Mouse (Mus musculus) splenic B cell, adult 2 months (primary cell): Measurements from ENCODE around the gene Yy1.

Experiments used
- DNase-seq: peaks from one replicate; pipeline ENCODE4 v3.0.0-alpha.2; 2011; ENCODE audit warnings: low read depth, low spot score
- H3K27me3 ChIP-seq: 2 replicates; pipeline ENCODE4 v1.6.1; 2012; ENCODE audit warnings: mild to moderate bottlenecking, low read length, moderate library complexity, mixed read lengths; ENCODE audit not compliant: control insufficient read depth, poor library complexity, insufficient read depth, severe bottlenecking
- H3K36me3 ChIP-seq: 2 replicates; pipeline ENCODE4 v1.6.1; 2012; ENCODE audit warnings: mild to moderate bottlenecking, low read length, moderate library complexity, mixed read lengths; ENCODE audit not compliant: control insufficient read depth, poor library complexity, insufficient read depth, severe bottlenecking

The Yy1 gene

DNA sequence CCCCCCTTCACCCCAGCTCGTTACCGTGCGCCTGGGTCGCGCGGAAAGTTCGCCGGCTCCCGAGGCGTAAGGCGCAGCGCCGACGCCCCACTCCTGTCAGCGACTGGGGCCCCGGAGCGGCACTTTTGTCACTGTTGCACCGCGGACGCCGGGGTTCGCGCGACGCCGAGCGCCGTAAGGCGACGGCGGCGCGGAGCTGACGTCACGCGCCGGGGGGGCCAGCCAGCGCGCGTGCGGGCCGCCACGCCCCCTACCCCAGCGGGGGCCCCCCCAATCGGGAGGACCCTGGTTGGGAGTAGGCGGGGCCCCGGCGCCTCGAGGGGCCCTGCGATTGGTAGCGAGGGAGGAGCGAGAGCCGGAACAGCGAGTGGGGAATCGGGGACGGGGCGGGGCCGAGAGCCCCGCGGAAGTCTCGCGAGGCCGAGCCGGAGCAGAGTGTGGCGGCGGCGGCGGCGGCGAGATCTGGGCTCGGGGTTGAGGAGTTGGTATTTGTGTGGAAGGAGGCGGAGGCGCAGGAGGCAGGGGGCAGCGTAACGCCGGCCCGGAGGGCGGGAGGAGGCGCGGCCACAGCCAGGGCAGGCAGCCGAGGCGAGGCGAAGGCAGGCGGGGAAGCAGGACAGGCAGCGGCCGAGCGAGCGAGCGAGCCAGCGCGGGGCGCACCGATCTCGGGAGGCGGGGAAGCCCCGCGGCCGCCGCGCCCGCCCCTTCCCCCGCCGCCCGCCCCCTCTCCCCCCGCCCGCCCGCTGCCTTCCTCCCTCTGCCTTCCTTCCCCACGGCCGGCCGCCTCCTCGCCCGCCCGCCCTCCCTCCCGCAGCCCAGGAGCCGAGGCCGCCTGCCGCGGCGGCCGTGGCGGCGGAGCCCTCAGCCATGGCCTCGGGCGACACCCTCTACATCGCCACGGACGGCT lies at the start of gene Yy1:
Yy1 (plus strand) TSS at position 428 of the 907 bp plus-strand sequence.
- no peaks in the 10 kb centered on the region for H3K36me3 ChIP-seq
- DNase-seq, result peak; percentile 99
- H3K27me3 ChIP-seq, result no peaks in the 10 kb centered on the region

DNA sequence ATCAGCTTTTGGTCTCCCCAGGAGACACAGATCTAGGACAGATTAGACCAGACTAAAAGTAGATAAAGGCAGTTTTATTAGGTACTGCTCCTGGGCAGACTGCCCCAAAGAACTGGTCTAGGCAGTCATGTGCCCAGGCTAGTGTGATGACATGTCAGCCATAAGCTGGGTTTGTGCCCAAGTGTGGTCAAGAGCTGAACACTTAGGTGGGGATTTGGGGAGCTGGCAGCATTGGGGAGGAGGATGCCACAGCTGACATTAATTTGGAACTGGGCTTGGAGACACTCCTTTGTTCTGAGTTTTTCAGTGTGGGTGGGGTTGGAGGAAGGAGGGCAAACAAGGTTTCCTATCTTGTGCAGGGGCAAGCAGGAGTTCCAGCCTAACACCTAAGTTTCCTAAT lies 46.8 kb upstream of the Yy1 start:
- H3K27me3 ChIP-seq, result no peaks in the 10 kb centered on the region; the same call in none of the 2 replicates
- no peaks in the 10 kb centered on the region for H3K36me3 ChIP-seq
- DNase-seq, result no peak

DNA sequence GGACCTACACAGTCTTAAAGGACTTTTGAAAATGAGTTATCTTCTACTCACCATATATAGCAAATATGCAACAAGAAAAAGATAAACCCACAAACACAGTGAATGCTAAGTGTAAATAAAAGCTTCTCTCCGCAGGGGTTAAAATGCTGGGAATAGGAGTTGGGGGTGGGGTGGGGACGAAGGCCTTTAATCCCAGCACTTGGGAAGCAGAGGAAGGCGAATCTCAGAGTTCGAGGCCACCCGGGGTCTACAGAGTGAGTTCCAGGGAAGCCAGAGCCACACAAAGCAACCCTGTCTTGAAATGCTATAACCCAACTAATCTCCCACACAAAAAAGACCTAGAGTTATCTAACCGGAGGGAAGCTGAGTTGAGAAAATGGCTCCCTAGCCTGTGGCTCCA lies 43.8 kb upstream of the Yy1 start:
- Histone ChIP-seq H3K27me3 (no peaks in the 10 kb centered on the region; the same call in 1 of the 2 replicates), H3K36me3 (no peaks in the 10 kb centered on the region)
- no peak for DNase-seq

DNA sequence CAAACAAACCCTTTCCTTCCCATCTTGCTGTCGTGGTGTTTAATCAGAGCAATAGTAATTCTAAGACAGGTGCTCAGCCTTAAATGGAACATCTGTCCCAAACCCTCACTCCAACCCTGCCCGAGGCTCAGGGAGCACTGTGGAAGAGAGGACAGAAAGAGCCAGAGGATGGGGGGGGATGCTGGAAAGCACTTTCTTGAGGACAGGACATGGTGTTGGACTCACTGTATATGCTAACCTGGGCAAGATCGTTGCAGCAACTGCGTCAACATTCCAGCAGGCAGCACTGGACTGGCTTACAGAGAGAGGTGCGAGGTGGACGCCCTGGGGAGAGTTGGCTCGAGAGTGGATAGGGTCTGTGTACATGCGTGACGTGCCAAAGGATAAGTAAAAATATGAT lies 43.3 kb upstream of the Yy1 start:
- Histone ChIP-seq H3K36me3 (no peaks in the 10 kb centered on the region), H3K27me3 (no peaks in the 10 kb centered on the region; the same call in 1 of the 2 replicates)
- DNase-seq, result no peak

DNA sequence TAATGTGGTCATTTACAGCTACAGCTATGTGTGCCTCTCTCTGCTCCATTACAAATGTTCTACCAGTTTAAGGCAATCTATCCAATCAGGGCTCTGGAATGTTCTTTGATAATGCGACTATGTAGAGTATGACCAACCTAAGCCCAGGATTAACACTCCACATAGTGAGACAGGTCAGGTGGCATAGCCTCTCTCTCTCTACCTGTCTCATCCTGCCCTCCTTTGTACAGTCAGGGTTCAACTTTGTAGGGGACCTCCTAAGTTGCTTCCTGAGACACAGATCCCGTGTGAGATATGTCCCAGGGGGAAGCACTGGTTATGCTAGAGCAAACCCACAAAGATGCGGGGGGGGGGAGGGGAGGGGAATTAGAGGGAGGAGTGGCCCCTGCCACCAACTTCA lies 42.5 kb upstream of the Yy1 start:
- Histone ChIP-seq H3K27me3 (no peaks in the 10 kb centered on the region; the same call in 1 of the 2 replicates), H3K36me3 (no peaks in the 10 kb centered on the region)
- no peak for DNase-seq

DNA sequence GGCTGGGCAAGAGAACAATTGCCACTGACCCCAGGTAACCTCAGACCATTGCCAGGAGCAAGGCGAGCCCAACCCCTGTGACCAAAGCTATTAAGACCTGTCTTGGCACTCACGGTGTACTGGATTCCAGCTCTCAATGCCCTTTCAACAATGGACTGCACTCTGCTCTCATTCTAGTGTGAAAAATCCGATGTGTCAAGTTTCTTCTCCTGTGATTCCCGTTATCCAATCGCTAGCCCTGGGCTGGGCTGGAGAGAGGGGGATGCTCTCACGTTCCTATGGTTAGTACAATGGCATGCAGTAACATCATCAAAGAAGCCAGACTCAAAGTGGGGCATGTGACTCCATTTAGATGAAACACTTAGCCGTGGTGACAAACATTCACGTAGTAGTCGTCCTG lies 41.0 kb upstream of the Yy1 start:
- no peaks in the 10 kb centered on the region for H3K36me3 ChIP-seq
- no peaks in the 10 kb centered on the region for H3K27me3 ChIP-seq
- no peak for DNase-seq

DNA sequence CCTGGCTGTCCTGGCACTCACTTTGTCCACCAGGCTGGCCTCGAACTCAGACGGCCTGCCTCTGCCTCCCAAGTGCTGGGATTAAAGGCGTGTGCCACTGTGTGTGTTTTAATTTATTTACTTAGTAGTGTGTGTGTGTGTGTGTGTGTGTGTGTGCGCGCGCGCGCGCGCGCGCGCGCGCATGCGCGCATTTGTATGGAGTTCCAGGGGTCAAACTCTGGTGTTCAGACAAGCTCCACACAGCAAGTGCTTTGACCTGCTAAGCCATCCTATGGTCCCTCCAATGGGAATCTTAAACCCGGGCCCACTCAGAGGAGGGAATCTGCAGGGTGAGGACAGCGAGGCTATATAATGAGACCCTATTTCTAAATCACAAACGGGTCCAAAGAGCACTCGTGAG lies 37.6 kb upstream of the Yy1 start:
- Histone ChIP-seq H3K36me3 (no peaks in the 10 kb centered on the region), H3K27me3 (no peaks in the 10 kb centered on the region)

DNA sequence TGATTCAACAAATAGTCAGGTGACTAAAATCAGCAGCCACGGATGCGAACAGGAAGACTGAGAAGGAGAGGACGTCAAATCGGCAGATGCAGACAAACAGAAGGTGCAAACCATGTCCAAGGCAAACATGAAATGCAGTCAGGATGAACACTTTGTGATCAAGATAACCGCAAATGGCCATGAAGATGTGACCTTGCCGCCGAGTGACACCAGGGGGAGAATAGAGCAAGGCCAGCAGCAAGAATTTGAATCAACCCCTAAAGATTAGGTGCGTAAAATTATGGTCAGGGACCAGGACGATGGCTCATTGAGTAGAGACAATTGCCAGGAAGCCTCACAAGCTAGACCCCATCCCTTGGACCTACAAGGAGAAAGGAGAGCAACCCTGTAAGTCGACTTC lies 36.2 kb upstream of the Yy1 start:
- Histone ChIP-seq H3K27me3 (no peaks in the 10 kb centered on the region), H3K36me3 (no peaks in the 10 kb centered on the region)
- DNase-seq, result peak; percentile 8

More for the DNA sequence above, 37.6 kb upstream of the Yy1 start:
- DNase-seq, result no peak

DNA sequence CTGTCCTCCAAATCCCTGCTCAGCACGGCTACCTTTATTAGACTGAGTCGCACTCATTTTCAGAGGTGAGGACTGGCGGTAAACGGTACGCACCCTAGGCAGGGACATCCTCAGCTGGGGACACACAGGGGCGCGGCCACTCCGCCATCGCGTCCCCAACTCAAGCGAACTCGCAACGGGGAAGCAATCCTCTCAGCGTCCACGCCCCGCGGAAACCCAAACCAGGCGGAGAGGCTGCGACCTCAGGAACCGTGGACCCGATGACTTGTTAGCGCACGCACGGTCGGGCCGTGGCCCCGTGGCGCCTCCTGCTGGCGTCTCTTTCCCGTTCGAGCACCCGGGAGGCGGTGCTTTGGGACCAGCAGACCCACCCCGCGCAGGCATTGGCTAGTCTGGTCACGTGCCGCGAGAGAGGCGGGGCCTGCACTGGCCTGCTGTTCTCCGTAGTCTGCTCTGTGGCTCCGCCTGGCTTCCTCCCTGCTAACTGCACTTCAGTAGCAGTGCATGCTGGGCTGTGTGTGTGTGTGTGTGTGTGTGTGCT lies 35.0 kb upstream of the Yy1 start:
- Histone ChIP-seq H3K36me3 (no peaks in the 10 kb centered on the region), H3K27me3 (no peaks in the 10 kb centered on the region)
- DNase-seq, result peak; percentile 99

DNA sequence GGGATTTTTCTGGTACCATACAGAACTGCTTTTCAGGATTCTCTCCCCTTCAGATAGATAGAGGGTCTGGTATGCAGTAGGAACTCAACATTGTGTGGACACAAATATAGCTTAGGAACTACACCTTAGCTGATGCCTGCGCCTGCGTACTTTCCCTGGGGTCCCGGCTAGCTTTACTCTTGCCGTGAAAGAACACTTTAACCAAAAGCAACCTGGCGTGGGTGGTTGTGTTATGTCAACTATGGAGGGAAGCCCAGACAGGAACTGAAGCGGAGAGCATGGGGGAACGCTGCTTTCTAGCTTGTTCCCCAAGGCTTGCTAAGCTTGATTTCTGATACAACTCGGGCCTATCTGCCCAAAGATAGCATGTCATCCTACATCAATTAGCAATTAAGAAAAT lies 34.5 kb upstream of the Yy1 start:
- no peaks in the 10 kb centered on the region for H3K27me3 ChIP-seq
- DNase-seq, result no peak
- H3K36me3 ChIP-seq, result no peaks in the 10 kb centered on the region

DNA sequence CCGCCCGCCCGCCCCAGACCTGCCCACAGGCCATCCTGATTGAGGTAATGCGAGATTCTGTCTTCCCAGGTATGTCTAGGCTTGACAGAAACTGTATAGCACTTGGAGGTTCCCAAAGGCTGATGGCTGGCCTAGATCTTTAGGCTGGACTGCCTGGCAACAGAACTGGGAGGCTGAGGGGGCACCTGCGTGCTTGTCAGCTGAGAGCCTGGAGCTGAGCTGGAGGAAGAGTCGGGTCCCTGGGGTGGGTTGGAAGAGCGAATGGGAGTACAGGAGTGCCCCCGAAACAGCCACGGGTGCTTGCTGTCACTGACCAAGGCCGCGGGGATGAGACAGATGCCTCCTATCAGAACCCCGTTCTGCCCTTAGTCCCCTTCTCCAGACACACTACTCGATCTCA lies 34.1 kb upstream of the Yy1 start:
- Histone ChIP-seq H3K36me3 (no peaks in the 10 kb centered on the region), H3K27me3 (no peaks in the 10 kb centered on the region)
- DNase-seq, result no peak

DNA sequence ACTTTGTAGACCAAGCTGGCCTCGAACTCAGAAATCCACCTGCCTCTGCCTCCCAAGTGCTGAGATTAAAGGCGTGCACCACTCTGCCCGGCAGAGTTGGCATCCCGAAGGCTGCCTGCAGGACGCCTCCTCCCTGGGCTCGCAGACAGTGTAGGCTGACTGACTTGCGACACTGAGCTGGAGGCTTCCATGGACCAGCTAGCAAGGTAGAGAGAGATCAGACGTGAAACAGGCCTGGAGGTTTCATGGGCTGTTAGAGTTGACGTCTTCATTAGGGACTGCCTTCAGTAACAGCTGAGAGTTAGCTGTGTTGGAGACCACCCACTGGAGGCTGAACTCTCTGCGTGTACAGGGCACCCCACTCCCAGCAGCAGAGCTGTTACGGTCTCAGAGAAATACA lies 33.5 kb upstream of the Yy1 start:
- DNase-seq, result no peak
- H3K36me3 ChIP-seq, result no peaks in the 10 kb centered on the region
- no peaks in the 10 kb centered on the region for H3K27me3 ChIP-seq

DNA sequence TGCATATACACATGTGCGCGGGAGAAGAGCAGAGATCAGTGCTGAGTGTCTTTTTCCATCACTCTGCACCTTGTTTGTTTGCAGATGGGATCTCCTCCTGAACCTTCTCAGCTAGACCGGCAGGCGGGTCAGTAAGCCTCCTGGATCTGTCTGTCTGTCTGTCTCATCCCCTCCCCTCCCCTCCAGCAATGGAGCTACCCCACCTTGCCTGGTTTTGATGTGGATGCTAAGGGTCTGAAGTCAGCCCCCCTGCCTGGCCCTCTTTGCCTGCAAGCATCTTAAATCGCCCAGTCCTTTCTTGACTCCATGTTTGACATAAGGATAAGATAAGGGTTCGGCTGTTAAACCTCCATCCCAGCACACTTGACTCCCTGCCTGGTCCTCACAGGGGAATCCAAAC lies 32.8 kb upstream of the Yy1 start:
- no peaks in the 10 kb centered on the region for H3K27me3 ChIP-seq
- H3K36me3 ChIP-seq, result no peaks in the 10 kb centered on the region
- DNase-seq, result no peak

DNA sequence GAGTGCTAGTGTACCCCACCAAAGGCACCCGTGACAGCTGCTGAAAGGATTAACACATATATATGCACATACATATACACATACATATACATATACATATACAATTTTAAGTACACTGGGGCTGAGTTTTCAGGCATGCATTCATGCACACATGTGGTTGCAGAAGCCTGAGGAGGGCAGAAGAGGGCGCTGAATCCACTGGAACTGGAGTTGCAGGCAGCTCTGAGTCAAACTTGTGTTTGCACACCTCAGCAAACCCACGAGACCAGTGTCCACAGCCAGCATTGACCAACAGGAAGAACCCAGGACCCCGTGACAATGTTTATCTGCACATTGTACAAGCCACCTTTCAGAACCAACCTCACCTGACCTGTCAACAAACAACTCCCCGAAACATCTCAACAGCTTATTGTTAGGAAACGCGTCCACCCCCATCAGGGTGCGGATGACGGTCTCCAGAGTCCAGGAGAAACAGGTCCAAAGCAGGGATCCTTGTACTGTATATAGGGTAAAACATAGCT lies 32.2 kb upstream of the Yy1 start:
- no peaks in the 10 kb centered on the region for H3K27me3 ChIP-seq
- DNase-seq, result peak; percentile 54

DNA sequence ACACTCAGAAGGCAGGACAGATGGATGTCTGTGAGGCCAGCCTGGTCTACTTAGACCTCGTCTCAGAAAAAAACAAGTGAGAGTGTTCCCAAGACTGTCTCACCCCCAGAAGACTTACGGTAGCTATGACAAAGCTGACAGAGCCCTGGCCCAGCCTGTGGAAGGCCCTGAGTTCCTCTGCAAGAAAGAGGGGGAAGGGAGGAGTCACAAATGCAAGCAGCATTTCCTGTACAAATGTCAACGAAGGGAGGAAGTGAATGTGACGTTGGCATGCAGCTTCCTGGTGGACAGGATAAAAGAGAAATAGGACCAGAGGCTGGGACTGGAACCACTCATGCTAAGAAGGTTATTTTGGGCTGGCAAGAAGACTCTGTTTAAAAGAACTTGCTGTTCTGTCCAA lies 31.6 kb upstream of the Yy1 start:
- peak; percentile 78 for DNase-seq
- Histone ChIP-seq H3K36me3 (no peaks in the 10 kb centered on the region), H3K27me3 (no peaks in the 10 kb centered on the region)

More for the DNA sequence above, 32.2 kb upstream of the Yy1 start:
- no peaks in the 10 kb centered on the region for H3K36me3 ChIP-seq
